Mouse (Mus musculus) midbrain, postnatal 0 days (tissue): ENCODE results near the gene Nos2. TPM values are rescaled to one million over a fixed set of nuclear protein-coding genes. Genes with fewer than 3 reads are reported as not detected.
A peak's percentile ranks its signal among the peaks of the same experiment; 100 is the strongest.
"Not testable (repeated sequence)": the region's sequence is repeated elsewhere in the genome, so short reads cannot be mapped to it uniquely, and the experiment has no call there.

Source experiments
- ATAC-seq: fragments of 200-750 bp; cut with Nextera tagmentation; 2 replicates; pipeline ENCODE4 v1.8.0; 2017; ENCODE audit warnings: moderate number of reproducible peaks, mild to moderate bottlenecking, moderate TSS enrichment, moderate library complexity; ENCODE audit not compliant: low FRiP score
- DNase-seq: peaks from one replicate; pipeline ENCODE4 v3.0.0-alpha.2; 2015; ENCODE audit warnings: low spot score
- H3K27ac ChIP-seq: fragments of 300-500 bp; sonication (generic); 2 replicates; pipeline ENCODE4 v1.5.1; 2014; ENCODE audit warnings: low read depth, mild to moderate bottlenecking, low read length, mixed read lengths
- H3K27me3 ChIP-seq: fragments of 300-500 bp; sonication (generic); 2 replicates; pipeline ENCODE4 v1.6.1; 2014; ENCODE audit warnings: low read length, control low read depth, mixed read lengths; ENCODE audit not compliant: insufficient read depth
- H3K36me3 ChIP-seq: fragments of 300-500 bp; sonication (generic); 2 replicates; pipeline ENCODE4 v1.6.1; 2014; ENCODE audit warnings: low read length, control low read depth, mixed read lengths; ENCODE audit not compliant: insufficient read depth
- H3K4me1 ChIP-seq: fragments of 300-500 bp; sonication (generic); 2 replicates; pipeline ENCODE4 v1.6.1; 2014; ENCODE audit warnings: mild to moderate bottlenecking, control low read depth, antibody characterized with exemption, low read length, mixed read lengths; ENCODE audit not compliant: insufficient read depth
- H3K4me2 ChIP-seq: fragments of 300-500 bp; sonication (generic); 2 replicates; pipeline ENCODE4 v1.6.1; 2014; ENCODE audit warnings: low read depth, mild to moderate bottlenecking, low read length, mixed read lengths; ENCODE audit not compliant: poor library complexity, severe bottlenecking
- H3K4me3 ChIP-seq: fragments of 300-500 bp; sonication (generic); 2 replicates; pipeline ENCODE4 v1.5.1; 2014; ENCODE audit warnings: low read depth, mild to moderate bottlenecking, low read length, moderate library complexity
- H3K9ac ChIP-seq: fragments of 300-500 bp; sonication (generic); replicated peaks from 2 replicates; pipeline ENCODE4 v1.6.1; 2014; ENCODE audit warnings: mild to moderate bottlenecking, low read length, moderate library complexity, mixed read lengths; ENCODE audit not compliant: poor library complexity, severe bottlenecking
- H3K9me3 ChIP-seq: fragments of 300-500 bp; sonication (generic); 2 replicates; pipeline ENCODE4 v1.6.1; 2016; ENCODE audit warnings: low read length, control low read depth
- CTCF ChIP-seq: IDR thresholded peaks from 2 replicates; pipeline ENCODE4 v1.5.1; 2016; ENCODE audit warnings: antibody characterized with exemption, mild to moderate bottlenecking
- WGBS: fragments of 180-500 bp; shearing (Covaris S2); extraction: QIAGEN DNeasy Blood & Tissue Kit; methylation state at CpG from one replicate; pipeline ENCODE4 v1.1.7; 2014; 5-methylcytosine and 5-hydroxymethylcytosine counted together
- polyA plus RNA-seq: library from polyadenylated mRNA; unstranded; fragments of >200 nt; fragmentation: Nextera tagmentation; extraction: Ambion mirVana; gene quantifications from 2 replicates; pipeline ENCODE4 v1.2.1, GENCODE M21; 2015
- total RNA-seq: library from RNA; depleted of rRNA; stranded (reverse); fragments of >200 nt; gene quantifications from 2 replicates; pipeline ENCODE4 v1.2.3, GENCODE M21; 2014

Gene Nos2
- total and polyA plus RNA-seq, 2 experiments from 2014 or later = 0.22 to 0.38 TPM

DNA sequence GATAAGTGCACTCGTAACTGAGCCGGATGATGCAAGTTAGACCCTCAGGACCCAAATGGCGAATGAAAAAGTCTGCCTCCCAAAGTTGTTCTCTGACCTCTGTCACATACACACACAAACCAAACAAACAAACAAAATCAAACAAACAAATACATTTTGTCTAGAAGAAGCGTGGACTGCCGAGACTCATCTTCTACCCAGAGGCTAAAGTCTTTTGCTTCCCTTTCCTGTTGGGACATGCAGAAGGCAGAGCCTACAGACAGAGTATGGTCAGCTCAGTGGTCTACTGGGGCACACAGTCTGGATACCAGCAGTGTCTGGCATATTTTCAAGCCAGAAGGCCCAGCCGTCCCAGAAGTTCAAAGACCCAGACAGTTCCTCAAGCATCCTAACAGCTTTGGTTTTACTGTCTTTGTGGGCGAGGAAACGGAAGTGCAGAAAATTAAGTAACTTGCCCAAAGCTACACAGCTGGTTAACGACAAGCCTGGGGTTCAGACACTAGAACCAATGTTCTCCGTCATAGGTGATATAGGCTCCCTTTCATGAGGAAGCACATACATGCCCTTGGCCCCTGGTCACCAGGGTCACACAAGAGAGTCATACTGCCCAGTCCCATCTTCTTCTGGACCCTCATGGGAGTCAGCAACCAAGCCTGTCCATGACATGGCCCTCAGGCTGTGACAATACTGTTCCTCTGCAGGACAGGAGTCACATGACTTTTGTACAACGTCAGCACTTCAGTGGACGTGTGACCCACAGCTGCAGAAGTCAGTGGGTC is 62.1 kb downstream of the Nos2 start:
- DNase-seq (no peak), ATAC-seq (no peak)
- Histone ChIP-seq H3K9ac (no peak overlapping the region), H3K4me1 (no peaks in the 10 kb centered on the region), H3K4me2 (no peak overlapping the region), H3K27me3 (no peaks in the 10 kb centered on the region), H3K4me3 (no peak overlapping the region), H3K27ac (no peak overlapping the region), H3K9me3 (no peaks in the 10 kb centered on the region), H3K36me3 (no peaks in the 10 kb centered on the region)
- 90% methylated on average over 12 of the region's 12 CpGs for WGBS
- TF ChIP-seq CTCF = no peak

DNA sequence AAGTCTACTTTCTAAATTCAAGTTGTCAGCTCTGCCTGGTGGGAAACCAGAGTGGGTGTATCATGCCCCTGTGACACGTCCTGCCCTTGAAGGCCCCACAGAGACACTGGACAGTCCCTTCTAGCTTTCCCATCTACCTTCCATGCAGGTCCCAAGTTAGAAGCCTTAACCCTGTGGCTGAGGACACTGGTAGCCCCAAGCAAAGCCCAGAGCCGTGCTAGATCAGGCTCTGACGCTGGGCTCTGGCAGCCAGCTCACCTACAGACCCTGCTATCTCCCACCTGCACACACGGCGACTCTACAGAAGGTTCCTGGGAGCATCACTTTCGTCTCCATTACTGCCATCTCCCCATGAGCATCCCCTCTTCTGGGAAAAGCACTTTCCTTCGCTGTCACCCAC is 63.0 kb downstream of the Nos2 start:
- no peaks in the 10 kb centered on the region for H3K36me3 ChIP-seq
- no peak overlapping the region for H3K27ac ChIP-seq
- H3K9ac ChIP-seq = no peak overlapping the region
- H3K9me3 ChIP-seq = no peaks in the 10 kb centered on the region
- no peaks in the 10 kb centered on the region for H3K4me1 ChIP-seq
- 88% methylated on average over 7 of the region's 7 CpGs for WGBS
- H3K4me3 ChIP-seq = no peak overlapping the region
- DNase-seq (no peak), ATAC-seq (no peak)
- H3K4me2 ChIP-seq = no peak overlapping the region
- no peaks in the 10 kb centered on the region for H3K27me3 ChIP-seq
- TF ChIP-seq CTCF = no peak

DNA sequence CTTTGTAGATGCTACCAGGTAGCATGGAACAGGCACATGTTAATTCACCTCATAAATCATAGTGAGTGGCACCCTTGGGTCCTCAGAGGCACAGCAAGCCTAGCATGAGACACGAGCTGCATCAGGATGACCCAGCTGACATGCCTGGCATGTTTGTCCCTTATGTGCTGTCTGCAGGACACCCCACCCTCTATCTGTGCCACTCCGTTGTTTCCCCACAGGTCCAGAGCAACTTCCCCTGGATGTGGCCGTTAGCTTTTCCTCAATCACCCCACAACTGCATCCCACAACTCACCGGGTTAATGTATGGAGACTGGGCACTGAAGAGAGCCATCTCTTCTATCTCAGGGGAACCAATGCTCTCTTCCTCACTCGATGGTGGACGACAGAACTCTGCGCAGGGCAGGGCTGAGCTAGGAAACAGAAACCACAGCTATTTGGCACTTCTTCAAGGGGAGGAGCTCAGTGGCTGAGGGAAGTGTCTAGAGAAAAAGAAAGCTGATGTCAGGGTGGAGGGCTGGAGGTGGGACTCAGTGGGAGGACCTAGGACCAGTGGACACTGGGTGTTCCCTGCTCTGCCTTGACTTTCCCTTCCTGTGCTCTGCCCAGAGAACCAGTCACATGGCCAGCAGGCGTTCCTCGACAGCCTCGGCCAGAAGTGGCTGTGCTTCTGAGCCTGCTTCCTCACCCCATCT is 64.0 kb downstream of the Nos2 start, which contains the start of gene Lgals9:
Gene Lgals9, minus strand, starts transcription at position 464 of the 695 bp plus-strand sequence.
- Histone ChIP-seq H3K36me3 (no peaks in the 10 kb centered on the region), H3K4me2 (peak within 1 kb of the TSS; percentile 26), H3K4me1 (no peaks in the 10 kb centered on the region), H3K9me3 (no peaks in the 10 kb centered on the region), H3K9ac (no peak within 1 kb of the TSS), H3K27me3 (no peaks in the 10 kb centered on the region), H3K4me3 (peak within 1 kb of the TSS; percentile 9; the same call in 1 of the 2 replicates), H3K27ac (no peak within 1 kb of the TSS)
- no peak for TF ChIP-seq CTCF
- WGBS = 77% methylated on average over 10 of the region's 10 CpGs
- ATAC-seq (no peak), DNase-seq (no peak)

DNA sequence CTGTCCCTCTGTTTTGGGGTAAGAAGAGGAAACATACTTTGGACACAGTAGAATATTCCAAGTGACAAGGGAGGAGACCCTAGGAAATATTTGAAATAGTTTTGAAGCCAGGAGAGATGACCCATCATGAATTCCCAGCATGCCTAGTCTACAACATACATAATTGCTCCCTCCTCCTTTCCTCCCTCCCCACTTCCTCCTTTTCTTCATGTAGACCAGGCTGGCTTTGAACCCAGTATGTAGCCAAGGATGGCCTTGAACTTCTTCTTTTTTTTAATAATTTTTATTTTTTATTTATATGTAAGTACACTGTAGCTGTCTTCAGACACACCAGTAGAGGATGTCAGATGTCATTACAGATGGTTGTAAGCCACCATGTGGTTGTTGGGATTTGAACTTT is 64.9 kb downstream of the Nos2 start:
- Histone ChIP-seq H3K27me3 (no peaks in the 10 kb centered on the region), H3K4me1 (no peaks in the 10 kb centered on the region), H3K9ac (no peak overlapping the region), H3K36me3 (no peaks in the 10 kb centered on the region), H3K4me3 (no peak overlapping the region), H3K27ac (no peak overlapping the region), H3K9me3 (no peaks in the 10 kb centered on the region), H3K4me2 (no peak overlapping the region)
- no peak for TF ChIP-seq CTCF
- DNase-seq (no peak), ATAC-seq (no peak)

DNA sequence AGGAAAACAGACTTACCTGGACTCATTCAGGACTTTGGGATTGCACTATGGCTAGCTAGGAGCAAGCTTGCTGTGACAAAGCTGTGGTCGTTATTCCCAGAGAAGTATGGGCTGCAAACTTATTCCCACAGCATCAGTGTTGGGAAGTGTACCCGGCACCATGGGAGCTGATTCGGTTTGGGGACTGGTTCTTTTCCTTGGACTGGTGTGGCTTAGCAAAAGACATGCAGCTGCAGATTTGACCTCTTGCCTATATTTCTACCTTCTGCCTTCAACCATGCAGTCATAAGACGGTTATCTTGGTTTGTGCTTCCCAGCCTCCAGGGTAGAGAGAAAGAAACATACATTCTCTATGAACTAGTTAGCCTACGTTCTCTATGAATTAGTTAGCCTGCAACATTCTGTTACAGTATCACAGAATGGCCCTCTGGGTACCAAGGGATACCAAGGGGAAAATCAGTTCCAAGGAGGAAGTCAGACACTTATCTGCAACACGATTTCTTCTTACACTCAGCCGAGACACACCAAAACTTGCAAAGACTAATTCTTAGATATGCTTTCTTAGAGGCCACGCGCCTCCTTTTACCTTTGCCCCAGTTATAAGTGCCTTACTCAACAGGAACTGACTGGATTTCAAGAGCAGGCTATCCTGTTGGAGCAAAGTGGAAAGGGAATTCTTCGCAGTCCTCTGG is 65.9 kb downstream of the Nos2 start:
- Histone ChIP-seq H3K9ac (no peak overlapping the region), H3K9me3 (no peaks in the 10 kb centered on the region), H3K4me1 (no peaks in the 10 kb centered on the region), H3K27ac (no peak overlapping the region), H3K4me2 (no peak overlapping the region), H3K27me3 (no peaks in the 10 kb centered on the region), H3K36me3 (no peaks in the 10 kb centered on the region), H3K4me3 (no peak overlapping the region)
- WGBS = 88% methylated on average over 10 of the region's 10 CpGs
- DNase-seq = no peak
- ATAC-seq = no peak
- TF ChIP-seq CTCF = no peak

DNA sequence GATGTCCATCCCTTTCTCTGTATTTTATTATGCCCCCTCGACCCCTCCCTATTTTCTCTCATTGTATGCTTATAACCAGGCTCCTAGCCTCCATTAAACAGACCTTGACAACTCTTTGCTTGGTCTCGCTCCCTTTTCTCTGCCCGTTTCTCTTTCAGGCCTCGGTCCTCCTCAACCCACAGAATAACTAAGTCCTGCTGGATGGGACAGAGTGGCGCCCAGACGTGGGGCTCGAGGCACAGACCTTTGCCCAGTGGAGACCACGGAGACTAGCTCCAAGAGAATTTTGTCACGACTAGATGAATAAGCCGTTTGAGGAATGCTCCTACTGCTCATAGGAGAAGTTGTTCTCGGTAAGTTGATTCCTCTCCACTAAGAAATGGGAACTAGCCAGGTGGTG is 68.6 kb downstream of the Nos2 start:
- not testable (repeated sequence) for H3K27ac ChIP-seq, ATAC-seq, H3K36me3 ChIP-seq, H3K4me1 ChIP-seq, H3K27me3 ChIP-seq, H3K9me3 ChIP-seq, H3K4me2 ChIP-seq, H3K9ac ChIP-seq, H3K4me3 ChIP-seq, DNase-seq
- 92% methylated on average over 11 of the region's 11 CpGs for WGBS
